Mouse (Mus musculus) embryonic stem cell, embryonic (primary cell): Measurements from ENCODE around the gene 2010111I01Rik.

Source experiments
- CTCF ChIA-PET, 4 experiments: fragments of 300-600 bp in 2 of 4; fragments of 350-600 bp in 2 of 4; sonication (Branson Sonifier 250); formaldehyde crosslinking; loops; one replicate each; lab custom pipeline; 2022; ENCODE audit warnings: inconsistent platforms in 2 of 4; lab: Charles Lee
- POLR2A ChIA-PET, 4 experiments: fragments of 300-600 bp in 2 of 4; fragments of 350-600 bp in 2 of 4; sonication (Branson Sonifier 250); formaldehyde crosslinking; loops; one replicate each; lab custom pipeline; 2022; ENCODE audit warnings: antibody characterized with exemption in 4 of 4, inconsistent platforms in 1 of 4; lab: Charles Lee

The 2010111I01Rik gene

GRCm38 (mm10) chr13:62944109-62944508 is 20.6 kb upstream of the 2010111I01Rik start:
- CTCF ChIA-PET = interaction anchor here in 3 of 4 experiments (0.5 to 0.9 kb wide), 3 partner anchors 11 to 378 kb away, joined by 4 to 5 read pairs (median 4); no protein-coding TSS in a partner anchor
- POLR2A ChIA-PET = no interaction called here

GRCm38 (mm10) chr13:62949560-62950188 is 15.0 kb upstream of the 2010111I01Rik start:
- CTCF ChIA-PET = no interaction called here
- POLR2A ChIA-PET = no interaction called here

- ChIA-PET CTCF (interaction anchor here in 2 of 4 experiments (0.5 kb wide), 2 partner anchors 23 to 287 kb away, joined by 4 to 5 read pairs; no protein-coding TSS in a partner anchor), POLR2A (no interaction called here)
Observed at GRCm38 (mm10) chr13:62951606-62952005, 13.1 kb upstream of the 2010111I01Rik start.

- POLR2A ChIA-PET = no interaction called here
Observed at GRCm38 (mm10) chr13:62952047-62952446, 12.6 kb upstream of the 2010111I01Rik start.

GRCm38 (mm10) chr13:62952624-62953023 is 12.1 kb upstream of the 2010111I01Rik start:
- POLR2A ChIA-PET = no interaction called here

More at GRCm38 (mm10) chr13:62952047-62952446, 12.6 kb upstream of the 2010111I01Rik start:
- CTCF ChIA-PET = no interaction called here

GRCm38 (mm10) chr13:62955997-62956396 is 8.7 kb upstream of the 2010111I01Rik start:
- CTCF ChIA-PET = no interaction called here
- POLR2A ChIA-PET = no interaction called here

More at GRCm38 (mm10) chr13:62952624-62953023, 12.1 kb upstream of the 2010111I01Rik start:
- CTCF ChIA-PET = no interaction called here

- ChIA-PET CTCF (interaction anchor here in 1 of 4 experiments (0.7 kb wide), 1 partner anchor 17 kb away, joined by 3 read pairs; no protein-coding TSS in a partner anchor), POLR2A (no interaction called here)
Observed at GRCm38 (mm10) chr13:62956776-62957175, 7.9 kb upstream of the 2010111I01Rik start.

- ChIA-PET CTCF (interaction anchor here in 1 of 4 experiments (0.6 kb wide), 1 partner anchor 326 kb away, joined by 4 read pairs; no protein-coding TSS in a partner anchor), POLR2A (interaction anchor here in 1 of 4 experiments (2.0 kb wide), 1 partner anchor 330 kb away, joined by 6 read pairs; no protein-coding TSS in a partner anchor)
Observed at GRCm38 (mm10) chr13:62963358-62963757, 1.3 kb upstream of the 2010111I01Rik start.

- ChIA-PET CTCF (interaction anchor here in 1 of 4 experiments (1.6 kb wide), 1 partner anchor 365 kb away, joined by 4 read pairs; no protein-coding TSS in a partner anchor), POLR2A (no interaction called here)
Observed at GRCm38 (mm10) chr13:62968223-62968622, 3.5 kb downstream of the 2010111I01Rik start.

GRCm38 (mm10) chr13:62970515-62971269 is 6.0 kb downstream of the 2010111I01Rik start:
- ChIA-PET POLR2A (interaction anchor here in 2 of 4 experiments (0.6 to 0.7 kb wide), 2 partner anchors 74 to 160 kb away, joined by 3 read pairs; no protein-coding TSS in a partner anchor), CTCF (no interaction called here)

GRCm38 (mm10) chr13:62972403-62972802 is 7.7 kb downstream of the 2010111I01Rik start:
- ChIA-PET CTCF (no interaction called here), POLR2A (interaction anchor here in 1 of 4 experiments (1.1 kb wide), 1 partner anchor 7 kb away, joined by 3 read pairs; the partner anchor contains the start of gene 2010111I01Rik)

GRCm38 (mm10) chr13:62973111-62973510 is 8.4 kb downstream of the 2010111I01Rik start:
- CTCF ChIA-PET = no interaction called here
- POLR2A ChIA-PET = interaction anchor here in 2 of 4 experiments (0.5 to 1.1 kb wide), 2 partner anchors 8 to 9 kb away, joined by 3 read pairs; partner anchors contain the start of gene 2010111I01Rik (in 1 of the 2)

- POLR2A ChIA-PET = interaction anchor here in 1 of 4 experiments (1.2 to 1.5 kb wide), 2 partner anchors 18 to 50 kb away, joined by 3 to 4 read pairs; no protein-coding TSS in a partner anchor
Observed at GRCm38 (mm10) chr13:62978104-62978503, 13.4 kb downstream of the 2010111I01Rik start.

GRCm38 (mm10) chr13:62978784-62979183 is 14.1 kb downstream of the 2010111I01Rik start:
- ChIA-PET POLR2A (interaction anchor here in 1 of 4 experiments (1.2 to 1.5 kb wide), 2 partner anchors 18 to 50 kb away, joined by 3 to 4 read pairs; no protein-coding TSS in a partner anchor), CTCF (no interaction called here)

More at GRCm38 (mm10) chr13:62978104-62978503, 13.4 kb downstream of the 2010111I01Rik start:
- CTCF ChIA-PET = no interaction called here

GRCm38 (mm10) chr13:62979215-62979614 is 14.5 kb downstream of the 2010111I01Rik start:
- POLR2A ChIA-PET = interaction anchor here in 1 of 4 experiments (1.5 kb wide), 1 partner anchor 19 kb away, joined by 4 read pairs; no protein-coding TSS in a partner anchor

GRCm38 (mm10) chr13:62980131-62980530 is 15.4 kb downstream of the 2010111I01Rik start:
- CTCF ChIA-PET = no interaction called here
- POLR2A ChIA-PET = interaction anchor here in 2 of 4 experiments (1.0 to 1.1 kb wide), 2 partner anchors 15 to 259 kb away, joined by 3 read pairs; partner anchors contain the start of gene 2010111I01Rik (in 1 of the 2)

More at GRCm38 (mm10) chr13:62979215-62979614, 14.5 kb downstream of the 2010111I01Rik start:
- CTCF ChIA-PET = no interaction called here

GRCm38 (mm10) chr13:62984485-62984884 is 19.8 kb downstream of the 2010111I01Rik start:
- ChIA-PET CTCF (no interaction called here), POLR2A (no interaction called here)

- CTCF ChIA-PET = no interaction called here
- POLR2A ChIA-PET = interaction anchor here in 3 of 4 experiments (0.6 to 1.2 kb wide), 3 partner anchors 69 to 282 kb away, joined by 3 to 4 read pairs (median 3); no protein-coding TSS in a partner anchor
Observed at GRCm38 (mm10) chr13:62989891-62990490, 25.3 kb downstream of the 2010111I01Rik start.
